Mouse (Mus musculus): Measurements from ENCODE around the gene Tpsb2.

DNA sequence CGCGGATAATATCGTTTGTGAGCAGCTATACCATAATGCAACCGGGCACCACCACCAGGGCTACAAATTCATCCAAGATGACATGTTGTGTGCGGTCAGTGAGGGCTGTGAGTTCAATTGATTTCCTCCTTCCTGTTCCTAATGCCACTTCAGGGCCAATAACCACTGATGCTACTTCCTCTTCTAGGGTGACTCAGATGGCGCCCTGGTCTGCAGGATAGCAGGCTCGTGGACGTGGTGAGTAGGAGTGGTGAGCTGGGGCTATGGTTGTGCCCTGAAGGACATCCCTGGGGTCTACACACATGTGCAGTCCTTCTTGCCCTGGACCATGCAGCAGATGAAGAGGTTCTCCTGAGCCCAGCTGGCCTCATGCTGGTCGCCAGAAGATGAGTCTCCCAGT, 33.8 kb upstream of the Tpsb2 start:
- TF ChIP-seq TAL1 (IDR thresholded peaks at IDR 0.05; ENCODE audit: low read length) (no peak), GATA1 (IDR thresholded peaks at IDR 0.05; ENCODE audit: low read length) (no peak)

All from erythroblast, embryonic 14.5 days (primary cell).